Mouse (Mus musculus) intestine, postnatal 0 days (tissue): ENCODE data around the gene Col4a1. TPM values are rescaled to one million over a fixed set of nuclear protein-coding genes. Genes with fewer than 3 reads are reported as not detected.

ENCODE experiments used
- ATAC-seq: fragments of 200-750 bp; cut with Nextera tagmentation; 2 replicates; pipeline ENCODE4 v1.8.0; 2017; ENCODE audit warnings: mild to moderate bottlenecking, moderate TSS enrichment, moderate library complexity
- H3K27ac ChIP-seq: fragments of 300-500 bp; sonication (generic); 2 replicates; pipeline ENCODE4 v1.5.1; 2014; ENCODE audit warnings: mild to moderate bottlenecking, low read depth, low read length, moderate library complexity
- H3K27me3 ChIP-seq: fragments of 300-500 bp; sonication (generic); replicated peaks from 2 replicates; pipeline ENCODE4 v1.6.1; 2014; ENCODE audit warnings: low read length, mixed read lengths; ENCODE audit not compliant: control insufficient read depth, insufficient read depth
- H3K36me3 ChIP-seq: fragments of 300-500 bp; sonication (generic); 2 replicates; pipeline ENCODE4 v1.6.1; 2014; ENCODE audit warnings: mild to moderate bottlenecking, moderate library complexity; ENCODE audit not compliant: control insufficient read depth, insufficient read depth
- H3K4me1 ChIP-seq: fragments of 300-500 bp; sonication (generic); replicated peaks from 2 replicates; pipeline ENCODE4 v1.6.1; 2014; ENCODE audit warnings: antibody characterized with exemption, low read length, mixed read lengths; ENCODE audit not compliant: control insufficient read depth, insufficient read depth
- H3K4me2 ChIP-seq: fragments of 300-500 bp; sonication (generic); replicated peaks from 2 replicates; pipeline ENCODE4 v1.6.1; 2014; ENCODE audit warnings: low read depth, mild to moderate bottlenecking, moderate library complexity
- H3K4me3 ChIP-seq: fragments of 300-500 bp; sonication (generic); 2 replicates; pipeline ENCODE4 v1.5.1; 2014; ENCODE audit warnings: low read depth, low read length
- H3K9ac ChIP-seq: fragments of 300-500 bp; sonication (generic); 2 replicates; pipeline ENCODE4 v1.6.1; 2014; ENCODE audit warnings: mild to moderate bottlenecking, low read depth, low read length
- H3K9me3 ChIP-seq: fragments of 300-500 bp; sonication (generic); 2 replicates; pipeline ENCODE4 v1.6.1; 2016; ENCODE audit warnings: mixed run types; ENCODE audit not compliant: control insufficient read depth
- CTCF ChIP-seq: sonication (generic); IDR thresholded peaks from 2 replicates; pipeline ENCODE4 v1.5.1; 2016; ENCODE audit warnings: low read depth, mild to moderate bottlenecking, control low read depth, antibody characterized with exemption, moderate library complexity
- WGBS: fragments of 180-500 bp; shearing (Covaris S2); extraction: QIAGEN DNeasy Blood & Tissue Kit; methylation state at CpG from one replicate; pipeline ENCODE4 v1.1.7; 2014; 5-methylcytosine and 5-hydroxymethylcytosine counted together
- polyA plus RNA-seq: library from polyadenylated mRNA; unstranded; fragments of >200 nt; fragmentation: Nextera tagmentation; extraction: Ambion mirVana; gene quantifications from 2 replicates; pipeline ENCODE4 v1.2.1, GENCODE M21; 2015

Gene Col4a1
- polyA plus RNA-seq, 1 experiment from 2014 or later, result 84.5 TPM

DNA sequence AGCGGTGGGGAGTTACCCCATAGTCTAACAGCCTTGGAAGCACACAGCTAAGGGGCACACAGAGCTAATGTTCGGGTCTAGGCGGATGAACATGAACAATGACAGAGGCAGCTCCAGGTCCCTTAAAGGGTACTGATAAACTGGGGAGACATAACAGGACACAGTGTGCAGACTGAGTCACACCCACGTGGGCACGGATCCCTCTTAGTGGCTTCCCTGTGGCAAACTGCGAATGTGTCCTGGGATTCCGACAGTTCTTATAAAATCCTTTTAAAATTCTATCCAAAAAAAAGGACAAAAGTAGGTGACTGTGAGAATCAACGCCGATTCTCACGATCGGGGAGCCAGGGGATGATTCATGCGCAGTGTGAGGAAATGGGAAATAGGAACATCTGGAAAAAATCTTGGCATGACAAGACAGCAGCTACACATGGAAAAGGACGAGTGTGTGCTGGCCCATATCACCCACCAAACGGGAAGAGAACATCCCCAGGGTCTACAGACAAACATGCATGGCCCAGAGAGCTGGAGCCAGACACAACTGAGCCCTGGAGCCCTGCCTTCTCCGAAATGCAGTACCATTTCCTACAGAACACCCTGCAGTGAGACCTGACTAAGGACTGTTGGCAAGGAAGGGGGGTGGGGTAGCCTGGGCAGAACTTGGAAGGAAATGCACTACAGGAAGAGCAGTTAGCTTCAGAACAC is 50.4 kb downstream of the Col4a1 start:
- ATAC-seq, result no peak
- no peaks in the 10 kb centered on the region for H3K27me3 ChIP-seq
- H3K4me1 ChIP-seq, result 0 out of 2 replicates have a peak, but pooled peaks cover 4% of the 10 kb centered on the region
- TF ChIP-seq CTCF, result no peak
- H3K4me2 ChIP-seq, result no peak overlapping the region
- H3K27ac ChIP-seq, result no peak overlapping the region
- H3K36me3 ChIP-seq, result peaks cover 5% of the 10 kb centered on the region
- H3K9ac ChIP-seq, result no peak overlapping the region
- no peaks in the 10 kb centered on the region for H3K9me3 ChIP-seq
- WGBS, result 66% methylated on average over 15 of the region's 15 CpGs
- H3K4me3 ChIP-seq, result no peak overlapping the region

DNA sequence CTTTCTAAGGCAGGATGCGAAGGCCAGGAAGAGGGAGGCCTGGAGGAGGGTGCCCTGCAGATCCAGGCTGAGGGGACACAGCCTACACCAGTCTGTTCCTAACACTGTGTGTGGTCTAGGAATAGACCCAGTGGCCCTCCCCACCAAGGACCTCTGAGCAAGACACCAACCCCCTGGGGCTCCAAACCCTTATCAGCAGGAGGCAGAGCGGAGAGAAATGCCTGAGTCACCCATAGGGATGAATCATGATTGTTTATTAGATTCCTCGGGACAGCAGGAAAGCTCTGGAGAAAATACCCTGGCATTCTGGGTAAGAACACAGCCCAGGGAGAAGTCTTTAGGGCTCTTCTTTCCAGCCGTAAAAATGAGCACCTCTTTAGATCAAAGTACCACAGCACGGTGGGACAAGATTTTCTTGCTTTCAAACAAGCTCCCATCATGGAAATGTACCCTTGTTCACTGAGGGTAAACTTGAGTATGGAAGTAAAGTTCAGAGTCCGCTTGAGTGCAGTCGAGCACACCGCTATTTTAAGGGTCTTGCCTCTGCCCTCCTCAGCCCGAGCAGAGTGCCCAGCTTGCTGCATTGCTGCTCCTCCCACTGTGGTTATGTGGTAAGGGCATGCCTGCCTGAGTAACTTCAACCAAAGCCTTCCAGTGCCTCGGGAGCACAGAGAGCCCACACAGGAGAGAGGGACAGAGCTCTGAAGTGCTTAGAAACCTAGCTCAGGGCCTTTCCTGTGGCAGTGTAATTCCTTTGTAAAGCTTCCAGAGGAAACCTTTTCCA is 52.6 kb downstream of the Col4a1 start:
- Histone ChIP-seq H3K4me1 (0 out of 2 replicates have a peak, but pooled peaks cover 4% of the 10 kb centered on the region), H3K36me3 (no peaks in the 10 kb centered on the region), H3K27ac (0 out of 2 replicates have a peak overlapping the region, but pooled peaks have one; percentile 5), H3K4me2 (no peak overlapping the region), H3K27me3 (no peaks in the 10 kb centered on the region), H3K4me3 (no peak overlapping the region), H3K9ac (no peak overlapping the region), H3K9me3 (no peaks in the 10 kb centered on the region)
- TF ChIP-seq CTCF, result no peak
- ATAC-seq, result peak; percentile 38; the same call in 1 of the 2 replicates
- 16% methylated on average over 10 of the region's 10 CpGs for WGBS

DNA sequence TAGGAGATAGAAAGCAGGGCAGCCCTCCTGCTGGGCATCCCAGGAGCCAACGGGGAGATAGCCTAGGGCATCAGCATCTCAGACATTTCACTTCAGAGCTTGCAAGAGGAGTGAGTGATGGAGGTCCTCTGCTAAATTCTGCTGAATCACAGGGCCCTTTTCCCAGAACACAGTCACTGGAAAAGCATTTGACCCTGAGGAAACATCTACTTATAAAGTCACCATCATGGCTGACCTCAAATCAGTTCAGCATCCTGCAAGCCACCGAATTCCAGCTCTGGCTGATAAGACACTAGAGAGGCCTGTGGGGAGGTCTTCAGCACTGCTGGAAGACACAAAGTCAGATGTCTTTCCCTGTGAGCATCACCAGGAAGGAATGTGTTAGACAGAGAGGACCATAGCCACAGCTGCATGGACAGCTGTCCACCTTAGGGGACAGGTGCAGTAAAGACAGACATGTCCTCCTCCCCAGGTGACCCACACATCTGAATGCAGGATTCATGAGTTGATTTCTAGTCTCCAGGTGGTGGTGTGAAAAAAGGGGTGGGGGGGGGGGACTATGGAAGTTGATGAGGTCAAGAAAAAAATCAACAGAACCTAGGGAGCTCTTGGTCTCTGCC is 54.0 kb downstream of the Col4a1 start:
- 57% methylated on average over 2 of the region's 2 CpGs for WGBS
- TF ChIP-seq CTCF, result no peak
- no peak overlapping the region for H3K4me3 ChIP-seq
- H3K4me1 ChIP-seq, result 0 out of 2 replicates have a peak, but pooled peaks cover 4% of the 10 kb centered on the region
- no peak overlapping the region for H3K4me2 ChIP-seq
- H3K9me3 ChIP-seq, result no peaks in the 10 kb centered on the region
- H3K9ac ChIP-seq, result no peak overlapping the region
- H3K27me3 ChIP-seq, result no peaks in the 10 kb centered on the region
- ATAC-seq, result no peak
- H3K36me3 ChIP-seq, result no peaks in the 10 kb centered on the region
- H3K27ac ChIP-seq, result no peak overlapping the region

DNA sequence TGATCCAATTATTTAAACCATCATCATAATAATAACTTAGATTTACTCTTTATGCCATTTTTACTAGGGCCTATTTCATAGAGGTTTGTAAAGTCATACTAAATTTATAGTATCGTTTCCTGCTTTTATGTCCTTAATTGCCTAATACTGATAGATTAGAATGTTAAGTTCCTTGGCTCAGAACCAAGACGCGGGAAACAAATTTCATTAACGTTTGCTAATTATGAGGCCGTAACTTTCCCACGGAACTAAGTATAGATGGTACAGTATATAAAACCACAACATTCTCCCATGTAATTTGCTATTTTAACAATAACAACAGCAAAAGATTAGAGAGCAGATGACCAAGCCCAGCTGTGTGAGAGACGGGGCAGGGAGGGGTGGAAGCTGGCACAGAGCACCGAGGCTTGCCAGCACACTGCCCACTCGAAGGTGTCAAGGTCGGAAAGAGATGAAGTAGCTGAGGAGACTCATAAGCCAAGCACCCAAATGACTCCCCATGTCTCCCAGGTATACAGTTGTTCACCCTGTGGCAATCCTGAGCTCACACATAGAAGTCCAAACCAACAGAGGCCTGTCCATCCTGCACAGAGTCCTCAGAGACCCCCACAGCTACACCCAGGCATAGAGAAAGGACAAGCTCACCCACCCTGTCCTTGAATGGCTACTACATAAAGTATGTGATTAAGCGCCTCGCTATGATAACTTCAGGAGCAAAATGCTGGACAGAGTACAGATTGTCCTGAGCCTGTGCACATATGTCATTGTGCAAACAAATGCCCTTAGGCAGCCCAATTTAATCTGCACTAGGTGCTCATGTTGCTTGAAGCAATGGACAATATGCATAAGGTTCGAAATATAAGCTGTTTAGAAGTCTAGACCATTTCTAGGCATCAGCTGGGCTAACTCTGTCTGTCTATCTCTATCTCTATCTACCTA is 55.3 kb downstream of the Col4a1 start:
- 0 out of 2 replicates have a peak, but pooled peaks cover 4% of the 10 kb centered on the region for H3K4me1 ChIP-seq
- no peak overlapping the region for H3K4me3 ChIP-seq
- TF ChIP-seq CTCF, result no peak
- no peak for ATAC-seq
- 60% methylated on average over 13 of the region's 13 CpGs for WGBS
- H3K9ac ChIP-seq, result no peak overlapping the region
- no peaks in the 10 kb centered on the region for H3K9me3 ChIP-seq
- H3K36me3 ChIP-seq, result no peaks in the 10 kb centered on the region
- H3K4me2 ChIP-seq, result no peak overlapping the region
- no peak overlapping the region; the same call in 1 of the 2 replicates for H3K27ac ChIP-seq
- H3K27me3 ChIP-seq, result no peaks in the 10 kb centered on the region

DNA sequence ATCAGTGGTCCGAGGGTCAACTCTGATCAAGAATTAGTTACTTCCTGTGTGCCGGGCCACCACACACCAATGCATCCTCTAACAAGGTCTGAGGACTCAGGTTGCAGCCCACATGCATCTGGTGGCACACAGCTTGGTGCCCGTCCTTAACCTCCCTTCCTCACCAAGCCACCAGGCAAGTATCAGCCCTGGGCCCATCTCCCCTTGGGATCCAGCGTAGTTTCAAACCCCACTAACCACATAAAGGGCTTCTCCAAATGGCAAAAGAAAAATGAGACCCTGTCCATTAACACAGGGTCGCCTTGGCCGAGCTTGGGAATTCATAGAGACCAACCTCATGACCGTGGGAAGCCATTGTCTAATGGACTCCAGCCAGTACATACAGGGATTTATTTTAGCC is 56.2 kb downstream of the Col4a1 start:
- no peaks in the 10 kb centered on the region for H3K36me3 ChIP-seq
- H3K4me1 ChIP-seq, result 0 out of 2 replicates have a peak, but pooled peaks cover 4% of the 10 kb centered on the region
- no peak for ATAC-seq
- H3K27ac ChIP-seq, result no peak overlapping the region
- no peaks in the 10 kb centered on the region for H3K9me3 ChIP-seq
- no peak overlapping the region for H3K4me2 ChIP-seq
- 75% methylated on average over 7 of the region's 7 CpGs for WGBS
- TF ChIP-seq CTCF, result no peak
- no peak overlapping the region for H3K9ac ChIP-seq
- no peak overlapping the region for H3K4me3 ChIP-seq
- H3K27me3 ChIP-seq, result no peaks in the 10 kb centered on the region
